27 mouse cellular contexts compared by ENCODE assay signal in genomic region chr12:34151336-34151735, GRCm38 (mm10).
DNase-seq lines count a peak whose midpoint lies in the region; ATAC-seq lines count a peak whose summit lies in the region.
"Had no signal": no experiment of that assay in that cellular context is flagged by ENCODE, and none has a peak within 500 bp of the region (broad histone marks: within the 10 kb centered on the region; RNA-seq: fewer than 3 reads in every experiment).

No protein-coding gene starts in this region.

- H3K9ac ChIP-seq in midbrain, embryonic 11.5 days (ENCODE audit: low read length) = no peak overlapping the region
- no peak overlapping the region for H3K9ac ChIP-seq in intestine, embryonic 15.5 days
- H3K9ac ChIP-seq: embryonic facial prominence, embryonic 13.5 days; forebrain, embryonic 12.5 days; forebrain, embryonic 15.5 days; hindbrain, embryonic 13.5 days had no signal

- WGBS in midbrain, embryonic 11.5 days = 62% methylated on average over 3 of the region's 3 CpGs
- WGBS in midbrain, embryonic 10.5 days = 75% methylated on average over 3 of the region's 3 CpGs
- WGBS in intestine, embryonic 15.5 days = 44% methylated on average over 3 of the region's 3 CpGs

- H3K9me3 ChIP-seq in midbrain, embryonic 11.5 days (ENCODE audit: control insufficient read depth, low read length) = no peaks in the 10 kb centered on the region
- no peaks in the 10 kb centered on the region for H3K9me3 ChIP-seq in midbrain, embryonic 10.5 days (replicated peaks)
- no peaks in the 10 kb centered on the region for H3K9me3 ChIP-seq in intestine, embryonic 15.5 days
- H3K9me3 ChIP-seq: embryonic facial prominence, embryonic 10.5 days; embryonic facial prominence, embryonic 13.5 days; forebrain, embryonic 12.5 days; forebrain, embryonic 15.5 days; hindbrain, embryonic 10.5 days; hindbrain, embryonic 13.5 days had no signal

- H3K27ac ChIP-seq in midbrain, embryonic 11.5 days (ENCODE audit: low read depth, low read length) = no peak overlapping the region
- H3K27ac ChIP-seq in midbrain, embryonic 10.5 days (replicated peaks) = no peak overlapping the region
- no peak overlapping the region for H3K27ac ChIP-seq in intestine, embryonic 15.5 days
- H3K27ac ChIP-seq: embryonic facial prominence, embryonic 10.5 days; embryonic facial prominence, embryonic 13.5 days; forebrain, embryonic 12.5 days; forebrain, embryonic 15.5 days; hindbrain, embryonic 10.5 days; hindbrain, embryonic 13.5 days had no signal

- H3K27me3 ChIP-seq in midbrain, embryonic 11.5 days (ENCODE audit: control insufficient read depth, insufficient read depth, low read length) = no peaks in the 10 kb centered on the region
- no peaks in the 10 kb centered on the region for H3K27me3 ChIP-seq in midbrain, embryonic 10.5 days (ENCODE audit: low read depth, poor library complexity, severe bottlenecking)
- H3K27me3 ChIP-seq in intestine, embryonic 15.5 days (replicated peaks) = no peaks in the 10 kb centered on the region
- H3K27me3 ChIP-seq: CH12.LX; embryonic facial prominence, embryonic 13.5 days; forebrain, embryonic 12.5 days; forebrain, embryonic 15.5 days; hindbrain, embryonic 13.5 days; Patski had no signal

- no peaks in the 10 kb centered on the region for H3K4me1 ChIP-seq in midbrain, embryonic 11.5 days (ENCODE audit: control insufficient read depth, insufficient read depth, low read length)
- H3K4me1 ChIP-seq in midbrain, embryonic 10.5 days = peaks cover 4% of the 10 kb centered on the region; the same call in 1 of the 2 replicates
- 0 out of 2 replicates have a peak, but pooled peaks cover 3% of the 10 kb centered on the region for H3K4me1 ChIP-seq in intestine, embryonic 15.5 days (replicated peaks)
- H3K4me1 ChIP-seq: forebrain, embryonic 12.5 days; forebrain, embryonic 15.5 days had no signal

- H3K4me2 ChIP-seq in midbrain, embryonic 11.5 days = no peak overlapping the region
- H3K4me2 ChIP-seq in intestine, embryonic 15.5 days (replicated peaks) = no peak overlapping the region
- H3K4me2 ChIP-seq: embryonic facial prominence, embryonic 13.5 days; forebrain, embryonic 12.5 days; forebrain, embryonic 15.5 days; heart, embryonic 11.5 days; hindbrain, embryonic 13.5 days had no signal

- no peaks in the 10 kb centered on the region for H3K36me3 ChIP-seq in midbrain, embryonic 11.5 days (ENCODE audit: control insufficient read depth, insufficient read depth, low read length)
- no peaks in the 10 kb centered on the region for H3K36me3 ChIP-seq in midbrain, embryonic 10.5 days
- no peaks in the 10 kb centered on the region for H3K36me3 ChIP-seq in intestine, embryonic 15.5 days
- H3K36me3 ChIP-seq: embryonic facial prominence, embryonic 10.5 days; embryonic facial prominence, embryonic 13.5 days; forebrain, embryonic 12.5 days; forebrain, embryonic 15.5 days; G1E; hindbrain, embryonic 10.5 days; hindbrain, embryonic 13.5 days had no signal

- DNase-seq in heart, adult 11 months = peak; percentile 52
- no peak for DNase-seq in heart, postnatal 4 days
- DNase-seq in midbrain, embryonic 11.5 days (ENCODE audit: low spot score, missing footprints) = peak; percentile 78
- no peak for DNase-seq in midbrain, embryonic 10.5 days (ENCODE audit: low spot score)
- DNase-seq in embryo, embryonic 10.5 days (ENCODE audit: low spot score) = peak; percentile 53
- no peak for DNase-seq in urinary bladder, postnatal 25 days (ENCODE audit: low spot score)
- DNase-seq: adrenal gland, adult 2 months; adrenal gland, postnatal 14 days; B cell, adult 2 months; cerebellum, adult 11 months; cerebellum, adult 2 months; cerebellum, adult 9-11 months; cerebellum, postnatal 25 days; gastrocnemius, postnatal 36 days had no signal

- no peak for ATAC-seq in midbrain, embryonic 11.5 days (ENCODE audit: low FRiP score)
- no peak for ATAC-seq in intestine, embryonic 15.5 days
- ATAC-seq: forebrain, embryonic 15.5 days; hindbrain, embryonic 16.5 days; Patski had no signal

- H3K4me3 ChIP-seq in midbrain, embryonic 11.5 days (ENCODE audit: low read depth, low read length) = no peak overlapping the region
- H3K4me3 ChIP-seq in midbrain, embryonic 10.5 days = no peak overlapping the region
- no peak overlapping the region for H3K4me3 ChIP-seq in intestine, embryonic 15.5 days (replicated peaks)
- H3K4me3 ChIP-seq: embryonic facial prominence, embryonic 10.5 days; embryonic facial prominence, embryonic 13.5 days; erythroblast, embryonic 14.5 days; forebrain, embryonic 12.5 days; forebrain, embryonic 15.5 days; hindbrain, embryonic 10.5 days; hindbrain, embryonic 13.5 days had no signal

Comparison
In these comparisons a context has a peak if more than half of its experiments do, and no peak if none do; other contexts are left out.
1. DNase-seq: peak in heart, adult 11 months (single experiment), midbrain, embryonic 11.5 days (single experiment) and embryo, embryonic 10.5 days (single experiment); none in heart, postnatal 4 days (single experiment), midbrain, embryonic 10.5 days (single experiment) and urinary bladder, postnatal 25 days (single experiment).